Mouse (Mus musculus): ENCODE data around the gene Ldb3.
A peak's percentile ranks its signal among the peaks of the same experiment; 100 is the strongest.

Ldb3 gene

DNA sequence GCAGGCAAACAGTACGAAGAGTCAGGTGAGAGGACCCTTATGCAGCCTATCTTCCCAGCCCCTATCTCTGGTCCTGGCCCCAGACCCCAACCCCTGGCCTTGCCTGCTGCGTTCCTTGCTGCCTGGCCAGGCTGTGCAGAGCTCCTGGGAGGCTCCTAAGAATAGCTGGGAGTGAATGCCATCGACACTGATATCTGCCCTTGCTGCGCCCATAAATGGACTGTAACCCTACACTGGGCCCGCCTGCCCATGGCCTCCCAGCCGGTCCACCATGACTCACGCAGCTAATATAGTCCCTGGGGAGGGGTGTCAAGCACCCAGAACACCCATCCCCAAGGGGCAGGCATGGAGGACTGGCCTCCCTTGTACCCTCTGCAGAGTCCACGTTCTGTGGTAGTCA is at the start of gene Ldb3:
TSS of gene Ldb3 (minus strand) at position 185 of the 400 bp plus-strand sequence.
- DNase-seq, result no peak

DNA sequence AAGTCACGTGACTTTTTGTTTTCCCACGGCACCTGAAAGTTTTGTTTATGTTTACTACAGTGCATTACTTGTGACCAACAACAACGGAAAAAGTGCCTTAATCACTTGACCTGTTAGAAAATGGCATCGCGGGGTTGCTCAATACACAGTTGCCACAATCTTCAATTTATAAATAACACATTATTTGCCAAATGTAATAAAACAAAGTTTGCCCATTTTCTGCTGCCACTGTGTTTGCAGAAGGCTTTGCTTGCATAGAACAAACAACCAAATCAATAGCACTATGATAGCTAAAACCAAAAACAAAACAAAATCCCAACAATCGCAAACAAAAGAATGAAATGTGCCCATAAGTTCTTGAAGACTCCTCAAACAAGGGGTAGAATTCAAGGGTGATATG is 47.2 kb upstream of the Ldb3 start:
- DNase-seq, result no peak

DNA sequence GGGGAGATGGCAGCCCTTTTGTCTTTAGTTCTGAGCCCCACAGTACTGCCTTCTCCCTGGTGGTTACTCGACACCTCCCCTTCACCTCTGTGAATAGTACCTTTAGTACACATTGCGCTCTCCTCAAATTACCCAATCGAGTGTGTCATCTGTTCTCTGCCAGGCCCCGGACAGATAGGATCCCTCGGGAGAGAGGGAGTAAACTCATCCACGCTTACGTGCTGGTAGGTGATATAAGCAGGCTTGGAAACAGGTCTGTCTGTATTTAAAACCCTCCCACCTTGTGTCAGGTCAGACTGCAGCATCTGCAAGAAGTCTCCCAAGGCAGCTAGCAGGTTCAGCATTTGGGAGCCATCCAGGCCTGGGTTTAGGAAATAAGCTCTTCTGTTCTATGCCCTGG is 46.7 kb upstream of the Ldb3 start:
- DNase-seq, result no peak

DNA sequence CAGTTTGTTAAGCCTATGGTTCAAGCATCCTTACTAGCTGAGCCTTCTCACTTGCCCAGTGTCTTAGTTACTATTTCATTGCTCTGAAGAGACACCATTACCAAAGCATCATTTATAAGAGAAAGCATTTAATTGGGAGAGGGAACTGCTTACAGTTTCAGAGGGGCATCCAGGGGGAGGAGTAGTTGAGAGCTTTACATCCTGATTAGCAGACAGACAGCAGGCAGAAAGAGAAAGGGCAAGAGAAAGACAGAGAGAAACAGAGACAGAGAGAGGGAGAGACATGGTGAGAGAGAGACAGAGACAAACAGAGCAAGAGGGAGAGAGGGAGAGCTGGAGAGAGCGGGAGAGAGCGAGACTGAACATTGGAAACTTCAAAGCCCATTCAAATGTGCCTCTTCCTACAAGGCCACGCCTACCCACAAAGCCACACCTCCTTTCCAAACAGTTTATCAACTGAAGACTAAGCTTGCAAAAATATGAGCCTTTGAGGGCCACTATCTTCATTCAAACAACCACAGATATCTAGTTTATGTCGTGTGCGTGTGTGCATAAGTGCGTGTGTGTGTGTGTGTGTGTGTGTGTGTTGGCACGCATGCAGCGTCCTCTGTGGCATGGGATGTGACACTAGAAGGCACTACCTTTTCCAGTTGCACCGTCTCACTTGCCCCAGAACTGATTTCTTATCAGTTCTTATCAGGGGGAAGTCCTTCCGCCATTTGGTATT is 44.4 kb upstream of the Ldb3 start:
- DNase-seq, result no peak

GRCm38 (mm10) chr14:34626824-34627223 is 38.3 kb upstream of the Ldb3 start:
- DNase-seq, result no peak

GRCm38 (mm10) chr14:34623531-34624210 is 35.2 kb upstream of the Ldb3 start:
- DNase-seq, result no peak

DNA sequence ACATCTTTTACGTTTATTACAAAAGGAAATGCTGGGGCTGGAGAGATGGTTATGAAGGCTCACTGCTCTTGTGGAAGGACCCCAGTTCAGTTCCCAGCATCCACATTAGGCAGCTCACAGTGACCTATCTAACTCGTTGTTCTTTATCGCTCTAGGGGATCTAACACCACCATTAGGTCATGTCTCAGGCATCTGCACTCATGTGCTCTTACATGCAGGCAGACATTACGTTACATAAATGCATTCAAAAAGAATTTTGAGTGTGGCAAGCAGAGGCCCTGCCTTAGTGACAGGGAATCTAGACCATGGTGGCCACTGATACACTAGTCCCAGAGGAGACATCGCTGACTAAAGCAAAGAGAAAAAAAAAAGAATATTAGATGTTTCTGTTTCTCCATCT is 34.6 kb upstream of the Ldb3 start:
- DNase-seq, result no peak

- DNase-seq, result no peak
Measured at GRCm38 (mm10) chr14:34620611-34621376, 32.3 kb upstream of the Ldb3 start.

DNA sequence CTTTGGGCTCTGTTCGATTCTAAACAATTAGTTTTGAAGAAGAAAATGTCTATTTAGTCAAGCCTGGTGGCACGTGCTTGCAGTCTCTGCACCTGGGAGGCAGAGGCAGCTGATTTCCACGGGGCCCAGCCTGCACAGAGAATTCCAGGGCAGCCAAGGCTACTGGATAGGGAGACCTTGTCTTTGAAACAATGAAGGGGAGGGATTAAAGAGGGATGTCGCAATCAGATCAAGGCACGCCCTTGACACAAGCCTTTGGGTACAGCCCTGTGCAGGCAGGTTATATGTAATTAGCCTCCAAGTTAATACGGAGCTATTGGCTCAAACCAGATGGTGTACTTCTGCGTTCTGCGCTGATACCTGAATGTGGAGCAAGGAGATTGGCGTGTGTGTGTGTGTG is 30.3 kb upstream of the Ldb3 start:
- no peak for DNase-seq

DNA sequence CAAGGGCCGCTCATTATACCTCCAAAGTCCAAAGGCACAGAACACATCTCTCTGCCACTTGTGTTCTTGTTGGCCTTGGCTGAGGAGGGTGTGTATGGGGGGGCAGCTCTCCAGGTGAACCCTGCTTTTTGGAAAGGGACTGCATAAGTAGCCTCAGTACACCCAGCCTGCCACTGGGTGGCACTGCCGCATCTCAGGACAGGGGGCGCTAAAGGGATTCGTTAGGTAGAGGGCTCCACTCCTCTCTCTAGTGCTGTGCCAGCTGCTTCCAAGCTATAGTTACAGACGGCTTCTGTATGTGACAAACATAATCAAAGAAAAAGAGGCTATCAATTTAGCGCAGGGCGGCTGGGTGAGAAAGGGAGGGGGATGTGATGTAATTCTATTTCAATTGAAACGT is 28.3 kb upstream of the Ldb3 start:
- peak; percentile 70 for DNase-seq

DNA sequence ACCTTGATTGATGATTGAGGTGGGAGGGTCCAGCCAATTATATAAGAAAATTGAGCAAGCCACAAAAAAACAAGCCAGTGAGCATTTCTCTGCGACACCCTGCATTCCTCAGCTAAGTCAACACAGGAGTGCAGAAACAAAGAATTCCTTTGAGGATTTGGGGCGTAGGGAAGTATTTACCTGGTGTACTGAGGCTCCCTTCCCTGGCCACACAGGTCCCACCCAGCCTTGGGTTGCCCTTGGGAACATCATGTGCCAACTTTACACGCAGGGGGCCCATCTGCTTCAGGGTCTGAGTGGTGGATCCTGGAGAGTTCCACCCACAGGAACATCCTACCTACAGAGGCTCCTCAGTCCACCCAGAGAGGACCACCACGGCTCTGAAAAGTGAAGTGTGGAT is 27.1 kb upstream of the Ldb3 start:
- DNase-seq, result no peak

DNA sequence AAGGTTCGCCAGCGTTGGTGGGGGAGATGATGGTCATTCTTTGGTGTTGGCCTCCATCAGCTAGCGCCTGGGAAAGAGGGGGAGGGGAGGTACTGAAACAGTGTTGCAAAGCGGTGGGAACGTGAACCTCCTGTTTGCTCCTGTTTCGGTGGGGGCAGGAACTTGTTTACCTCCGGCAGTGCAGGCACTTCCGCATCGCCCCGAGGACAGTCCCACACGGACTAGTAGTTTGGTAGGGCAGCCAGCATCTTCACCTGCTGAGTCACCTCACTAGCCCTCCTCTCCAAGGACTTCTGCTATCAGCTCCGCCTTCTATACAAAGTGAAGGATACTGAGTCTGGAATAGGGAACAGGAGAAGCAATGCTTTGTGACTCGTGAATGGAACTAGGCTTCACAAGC is 26.6 kb upstream of the Ldb3 start:
- DNase-seq, result no peak

DNA sequence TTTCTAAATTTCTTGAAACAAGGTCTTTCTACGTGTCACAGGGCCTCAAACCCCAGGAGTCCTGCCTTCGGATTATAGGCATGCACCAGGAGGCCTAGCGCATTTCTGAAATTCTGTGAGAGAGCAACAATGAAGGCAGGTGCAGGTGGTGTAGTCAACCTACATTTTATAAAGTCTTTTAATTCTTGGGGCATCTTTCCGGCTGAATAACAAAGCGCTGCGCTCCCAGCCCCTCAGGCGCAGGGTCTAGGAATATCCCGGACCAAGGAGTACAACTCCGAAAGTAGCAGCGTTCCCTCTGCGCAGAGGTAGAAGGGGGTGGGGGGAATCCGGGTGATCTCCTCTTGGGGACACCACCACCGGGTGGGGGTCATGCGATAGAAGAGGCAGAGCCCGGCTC is 26.1 kb upstream of the Ldb3 start:
- no peak for DNase-seq

DNA sequence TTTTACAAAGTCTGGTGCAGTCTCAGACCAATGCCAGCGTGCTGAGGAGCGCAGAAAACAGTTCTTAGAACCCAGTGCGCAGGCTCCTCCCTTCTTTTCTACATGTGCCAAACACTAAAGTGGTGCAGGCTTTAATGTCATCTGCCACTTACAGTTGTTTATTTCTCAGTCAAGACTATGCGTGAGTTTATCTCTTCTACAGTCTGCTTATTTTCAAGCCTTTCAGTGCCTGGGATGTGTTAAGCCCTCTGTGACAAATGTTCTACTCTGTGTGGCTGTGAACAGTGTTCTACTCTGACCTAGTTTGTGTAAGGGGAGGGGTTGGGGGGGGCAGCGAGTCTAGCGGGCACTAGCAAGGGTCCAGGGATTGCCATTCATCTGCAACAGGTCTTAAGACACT is 25.0 kb upstream of the Ldb3 start:
- DNase-seq, result no peak

DNA sequence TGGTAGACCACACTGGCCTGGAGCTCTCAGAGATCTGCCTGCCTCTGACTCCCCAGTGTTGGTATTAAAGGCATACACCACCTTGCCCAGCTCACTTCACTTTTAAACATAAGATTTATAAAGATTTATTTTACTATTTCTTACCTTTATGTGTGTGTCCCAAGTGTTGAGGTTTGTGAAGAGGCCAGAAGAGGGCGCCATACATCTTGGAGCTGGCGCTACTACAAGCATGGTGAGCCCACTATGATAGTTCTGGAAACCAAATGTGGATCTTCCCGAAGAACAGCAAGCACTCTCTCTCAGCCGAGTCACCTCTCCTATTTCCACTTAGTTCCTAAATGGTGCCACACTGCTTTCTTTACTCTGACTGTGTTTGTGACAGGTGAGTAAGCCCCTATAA is 23.7 kb upstream of the Ldb3 start:
- DNase-seq, result no peak

GRCm38 (mm10) chr14:34611591-34611990 is 23.1 kb upstream of the Ldb3 start:
- DNase-seq, result no peak

GRCm38 (mm10) chr14:34601910-34602309 is 13.4 kb upstream of the Ldb3 start:
- DNase-seq, result no peak

DNA sequence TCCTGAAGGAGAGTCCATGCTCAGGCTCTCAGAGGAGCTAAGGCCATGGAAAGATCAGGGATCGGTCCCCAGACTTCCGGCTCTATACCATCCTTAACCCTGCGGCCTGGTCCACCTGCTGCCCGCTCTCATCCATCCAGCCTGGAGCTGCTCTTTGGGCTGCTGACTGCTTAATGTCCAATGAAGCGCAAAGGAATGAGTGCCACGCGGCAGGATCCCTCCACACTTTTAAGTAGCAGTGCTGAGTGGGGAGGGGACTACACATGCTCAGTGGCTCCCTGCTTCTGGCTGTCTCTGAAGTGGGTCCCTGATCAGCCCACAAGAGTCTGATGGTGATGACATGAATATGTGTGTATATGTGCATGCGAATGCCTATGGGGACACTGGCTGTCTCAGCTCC is 11.5 kb upstream of the Ldb3 start, which contains the start of gene Opn4:
TSS of gene Opn4 (minus strand) at position 202 of the 400 bp plus-strand sequence.
- no peak for DNase-seq

DNA sequence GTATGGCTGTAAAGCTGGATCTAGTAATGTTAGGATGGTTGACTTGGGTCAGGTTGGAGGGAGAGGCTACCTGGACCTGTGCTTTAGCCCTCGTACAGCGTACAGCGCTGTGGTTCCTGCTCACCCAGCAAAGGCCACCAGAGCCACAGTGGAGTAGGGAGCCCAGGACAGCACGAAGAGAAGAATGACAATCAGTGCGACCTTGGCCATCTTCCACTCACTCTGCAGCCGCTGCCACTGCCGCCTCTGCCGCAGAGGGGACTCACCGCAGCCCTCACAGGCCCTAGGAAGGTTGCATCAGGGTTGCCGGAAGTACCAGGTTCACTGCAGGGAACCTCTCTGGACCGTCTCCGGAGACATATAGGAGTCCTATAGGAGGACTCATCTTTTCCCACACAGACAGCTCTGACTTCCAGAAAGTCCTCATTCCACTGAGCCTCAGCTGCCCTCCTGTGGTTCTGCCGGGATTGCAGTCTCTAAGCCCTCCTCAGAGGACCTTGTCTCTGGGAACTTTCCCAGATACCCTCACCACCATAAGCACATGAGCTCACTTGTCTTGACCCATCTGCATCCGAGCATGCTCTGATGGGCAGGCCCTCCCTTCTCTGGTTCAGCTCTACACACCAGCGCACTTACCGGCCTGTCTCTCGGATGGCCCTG is 7.2 kb upstream of the Ldb3 start:
- DNase-seq, result no peak

- DNase-seq, result no peak
Measured at GRCm38 (mm10) chr14:34591741-34592535, 3.5 kb upstream of the Ldb3 start.

GRCm38 (mm10) chr14:34590743-34591675 is 2.5 kb upstream of the Ldb3 start:
- no peak for DNase-seq
